Mouse (Mus musculus): ENCODE results near the gene Galntl6. TPM values are rescaled to one million over a fixed set of nuclear protein-coding genes. Genes with fewer than 3 reads are reported as not detected.
A peak's percentile ranks its signal among the peaks of the same experiment; 100 is the strongest.

The Galntl6 gene
- total and polyA plus RNA-seq, 3 experiments = not detected

GRCm38 (mm10) chr8:57972832-57973231 lies 939.6 kb downstream of the Galntl6 start:
- in situ Hi-C loops (cut with MboI; ENCODE audit: low pct_ligation_motif_present, low pct_unique_long_range_greater_than_20kb, low sequenced_read_pairs) = no loop called here
- no peaks in the 10 kb centered on the region for H3K36me3 ChIP-seq (replicated peaks in 1 of 2; ENCODE audit: control insufficient read depth in 1 of 2, insufficient read depth in 1 of 2, low read length in 1 of 2)
- no peak overlapping the region for H3K9ac ChIP-seq (ENCODE audit: insufficient read depth, low read depth)
- TF ChIP-seq EP300 (IDR thresholded peaks at IDR 0.05; ENCODE audit: low read length) (no peak), GABPA (IDR thresholded peaks at IDR 0.05; ENCODE audit: insufficient replicate concordance, low read depth, low read length) (no peak), TBP (conservative IDR thresholded peaks at IDR 0.05; ENCODE audit: low read depth, low read length) (no peak), KAT2A (IDR thresholded peaks at IDR 0.05; ENCODE audit: insufficient replicate concordance, low read length) (no peak), CHD1 (IDR thresholded peaks at IDR 0.05; ENCODE audit: low read depth, low read length) (no peak), MXI1 (IDR thresholded peaks at IDR 0.05; ENCODE audit: low read depth, low read length) (no peak), ZC3H11A (IDR thresholded peaks at IDR 0.05; ENCODE audit: low read depth, low read length) (no peak), ETS1 (conservative IDR thresholded peaks at IDR 0.05; ENCODE audit: low read depth, low read length) (no peak), ZKSCAN1 (IDR thresholded peaks at IDR 0.05; ENCODE audit: borderline replicate concordance, low read depth, low read length) (no peak), MEF2A (IDR thresholded peaks at IDR 0.05; ENCODE audit: borderline replicate concordance, low read depth, low read length) (no peak), PAX5 (IDR thresholded peaks at IDR 0.05; ENCODE audit: low read length) (no peak), POLR2A (IDR thresholded peaks at IDR 0.05; ENCODE audit: low read depth, low read length) (no peak), JUN (IDR thresholded peaks at IDR 0.05; ENCODE audit: insufficient read depth, low read depth, low read length) (no peak), RAD21 (IDR thresholded peaks at IDR 0.05; ENCODE audit: low read depth, low read length) (no peak)
- H3K4me1 ChIP-seq (ENCODE audit: control insufficient read depth in 1 of 2, insufficient read depth in 2 of 2) = no peaks in the 10 kb centered on the region
- H3K9me3 ChIP-seq (replicated peaks; ENCODE audit: low read length) = no peaks in the 10 kb centered on the region
- H3K27ac ChIP-seq (ENCODE audit: insufficient read depth, low read depth) = no peak overlapping the region
- H3K27me3 ChIP-seq (replicated peaks) = no peaks in the 10 kb centered on the region
- no peaks in the 10 kb centered on the region for H3K79me2 ChIP-seq (replicated peaks; ENCODE audit: control insufficient read depth, extremely low read depth, insufficient read depth, poor library complexity, severe bottlenecking)
- DNase-seq (ENCODE audit: extremely low read depth) = no peak
- dilution Hi-C loops (cut with MboI; ENCODE audit: extremely low pct_ligation_motif_present, extremely low pct_unique_long_range_greater_than_20kb, low sequenced_read_pairs) = no loop called here
- H3K4me3 ChIP-seq (replicated peaks in 1 of 3; ENCODE audit: low read depth in 2 of 3, low read length in 2 of 3, poor library complexity in 1 of 3) = no peak overlapping the region
- no peak overlapping the region for H3K4me2 ChIP-seq (ENCODE audit: insufficient read depth, low read depth, poor library complexity, severe bottlenecking)

- dilution Hi-C loops (cut with MboI; ENCODE audit: extremely low pct_ligation_motif_present, extremely low pct_unique_long_range_greater_than_20kb, low sequenced_read_pairs) (no loop called here), in situ Hi-C loops (cut with MboI; ENCODE audit: low pct_ligation_motif_present, low pct_unique_long_range_greater_than_20kb, low sequenced_read_pairs) (no loop called here)
- Histone ChIP-seq H3K4me2 (ENCODE audit: insufficient read depth, low read depth, poor library complexity, severe bottlenecking) (no peak overlapping the region), H3K27me3 (replicated peaks) (no peaks in the 10 kb centered on the region), H3K79me2 (replicated peaks; ENCODE audit: control insufficient read depth, extremely low read depth, insufficient read depth, poor library complexity, severe bottlenecking) (no peaks in the 10 kb centered on the region), H3K9ac (ENCODE audit: insufficient read depth, low read depth) (no peak overlapping the region), H3K4me1 (ENCODE audit: control insufficient read depth in 1 of 2, insufficient read depth in 2 of 2) (no peaks in the 10 kb centered on the region), H3K4me3 (replicated peaks in 1 of 3; ENCODE audit: low read depth in 2 of 3, low read length in 2 of 3, poor library complexity in 1 of 3) (no peak overlapping the region), H3K9me3 (replicated peaks; ENCODE audit: low read length) (no peaks in the 10 kb centered on the region), H3K36me3 (replicated peaks in 1 of 2; ENCODE audit: control insufficient read depth in 1 of 2, insufficient read depth in 1 of 2, low read length in 1 of 2) (no peaks in the 10 kb centered on the region), H3K27ac (ENCODE audit: insufficient read depth, low read depth) (no peak overlapping the region)
- DNase-seq (ENCODE audit: extremely low read depth) = peak; percentile 44
- no peak for TF ChIP-seq POLR2A (IDR thresholded peaks at IDR 0.05; ENCODE audit: low read depth, low read length)
- no peak for TF ChIP-seq MXI1 (IDR thresholded peaks at IDR 0.05; ENCODE audit: low read depth, low read length)
- peak; percentile 74 for TF ChIP-seq CTCF (conservative IDR thresholded peaks at IDR 0.05 in 1 of 2, IDR thresholded peaks at IDR 0.05 in 1 of 2; ENCODE audit: low read depth in 2 of 2, low read length in 2 of 2)
- TF ChIP-seq TBP (conservative IDR thresholded peaks at IDR 0.05; ENCODE audit: low read depth, low read length) = no peak
- TF ChIP-seq JUN (IDR thresholded peaks at IDR 0.05; ENCODE audit: insufficient read depth, low read depth, low read length) = no peak
- no peak for TF ChIP-seq BHLHE40 (IDR thresholded peaks at IDR 0.05; ENCODE audit: low read depth, low read length)
- TF ChIP-seq CHD2 (IDR thresholded peaks at IDR 0.05; ENCODE audit: low read length) = no peak
- no peak for TF ChIP-seq UBTF (IDR thresholded peaks at IDR 0.05; ENCODE audit: low read depth, low read length)
- TF ChIP-seq MAFK (IDR thresholded peaks at IDR 0.05; ENCODE audit: insufficient replicate concordance, low read length) = no peak
- TF ChIP-seq SMC3 (IDR thresholded peaks at IDR 0.05; ENCODE audit: low read depth, low read length) = peak; percentile 39
- peak; percentile 66 for TF ChIP-seq RAD21 (IDR thresholded peaks at IDR 0.05; ENCODE audit: low read depth, low read length)
- TF ChIP-seq ZKSCAN1 (IDR thresholded peaks at IDR 0.05; ENCODE audit: borderline replicate concordance, low read depth, low read length) = no peak
- TF ChIP-seq EP300 (IDR thresholded peaks at IDR 0.05; ENCODE audit: low read length) = no peak
- no peak for TF ChIP-seq NRF1 (IDR thresholded peaks at IDR 0.05; ENCODE audit: low read depth, low read length)
- TF ChIP-seq CHD1 (IDR thresholded peaks at IDR 0.05; ENCODE audit: low read depth, low read length) = no peak
- TF ChIP-seq JUND (conservative IDR thresholded peaks at IDR 0.05; ENCODE audit: low read depth, low read length) = no peak
These were observed 945.8 kb downstream of the Galntl6 start for GRCm38 (mm10) chr8:57966676-57967075.

Measured in CH12.LX (cell line).